Mouse (Mus musculus): ENCODE measurements around the gene Pyy. TPM values are rescaled to one million over a fixed set of nuclear protein-coding genes. Genes with fewer than 3 reads are reported as not detected.

Pyy gene
- polyA plus RNA-seq, 1 experiment from 2014 or later: not detected

DNA sequence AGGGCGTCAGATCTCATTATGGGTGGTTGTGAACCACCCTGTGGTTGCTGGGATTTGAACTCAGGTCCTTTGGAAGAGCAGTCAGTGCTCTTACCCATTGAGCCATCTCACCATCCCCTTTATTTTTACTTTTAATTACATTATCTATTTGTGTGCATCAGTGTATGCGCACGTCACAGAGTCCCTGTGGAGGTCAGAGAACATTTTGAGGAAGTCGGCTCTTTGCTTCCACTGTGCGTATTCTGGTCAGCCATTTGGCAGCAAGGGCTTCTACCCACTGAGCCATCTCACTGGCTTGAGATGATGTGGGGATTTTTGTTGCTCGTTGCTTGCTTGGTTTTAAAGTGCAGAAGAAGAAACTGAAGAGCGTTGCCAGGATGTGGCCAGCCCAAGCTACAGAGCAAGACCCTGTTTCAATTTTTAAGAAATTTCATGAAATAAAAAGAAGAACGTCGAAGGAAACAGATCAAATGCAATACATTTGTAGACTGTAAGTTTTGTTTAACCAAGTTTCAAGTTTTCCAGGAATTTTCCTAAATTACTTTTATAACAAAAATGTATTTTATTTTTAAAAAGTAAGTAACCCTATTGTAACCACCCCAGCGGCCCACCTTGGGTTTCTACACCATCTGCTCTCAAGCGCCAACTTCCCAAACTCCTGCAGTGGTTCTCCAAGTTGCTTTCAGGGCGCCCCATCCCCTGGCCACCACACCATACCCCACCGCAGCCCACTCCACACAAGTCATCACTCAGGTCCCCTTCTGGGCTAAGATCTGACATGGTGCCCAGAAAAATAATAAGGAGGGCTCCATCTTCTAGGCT, 30.2 kb upstream of the Pyy start:
- no peak overlapping the region for H3K27ac ChIP-seq
- peak overlapping the region; percentile 32 for H3K4me3 ChIP-seq (replicated peaks)

DNA sequence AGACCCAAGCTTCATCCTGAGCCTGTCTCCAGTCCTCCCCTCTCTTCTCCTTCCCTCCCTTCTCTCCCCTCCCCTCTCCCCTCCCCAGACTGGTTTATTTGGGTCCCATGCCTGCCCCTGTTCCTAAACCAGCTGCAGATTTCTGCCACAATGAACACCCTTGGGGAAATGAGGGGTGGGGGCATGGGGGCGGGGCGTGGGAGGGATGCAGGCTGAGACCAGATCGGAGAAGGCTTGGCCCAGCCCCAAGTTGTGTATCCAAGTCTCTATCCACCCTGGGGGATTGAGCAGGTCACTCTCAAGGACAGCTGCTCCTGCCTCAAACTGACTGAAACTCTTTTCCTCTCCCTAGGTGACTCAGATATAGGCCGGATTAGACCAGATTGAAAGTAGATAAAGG, 26.9 kb upstream of the Pyy start:
- Histone ChIP-seq H3K27me3 (peaks cover 12% of the 10 kb centered on the region), H3K36me3 (no peaks in the 10 kb centered on the region), H3K9ac (no peak overlapping the region), H3K27ac (no peak overlapping the region), H3K4me2 (no peak overlapping the region), H3K4me1 (0 out of 2 replicates have a peak, but pooled peaks cover 20% of the 10 kb centered on the region), H3K9me3 (replicated peaks) (no peaks in the 10 kb centered on the region), H3K4me3 (replicated peaks) (no peak overlapping the region)
- WGBS: 34% methylated on average over 4 of the region's 4 CpGs
- no peak for ATAC-seq (replicated peaks; ENCODE audit: low FRiP score)

More for the DNA sequence above, 30.2 kb upstream of the Pyy start:
- ATAC-seq (replicated peaks; ENCODE audit: low FRiP score): no peak
- H3K9ac ChIP-seq: 0 out of 2 replicates have a peak overlapping the region, but pooled peaks have one; percentile 36
- 45% methylated on average over 13 of the region's 13 CpGs for WGBS
- H3K4me2 ChIP-seq: peak overlapping the region; percentile 67
- no peaks in the 10 kb centered on the region for H3K36me3 ChIP-seq
- H3K9me3 ChIP-seq (replicated peaks): no peaks in the 10 kb centered on the region
- H3K4me1 ChIP-seq: 0 out of 2 replicates have a peak, but pooled peaks cover 24% of the 10 kb centered on the region
- H3K27me3 ChIP-seq: peaks cover 20% of the 10 kb centered on the region

DNA sequence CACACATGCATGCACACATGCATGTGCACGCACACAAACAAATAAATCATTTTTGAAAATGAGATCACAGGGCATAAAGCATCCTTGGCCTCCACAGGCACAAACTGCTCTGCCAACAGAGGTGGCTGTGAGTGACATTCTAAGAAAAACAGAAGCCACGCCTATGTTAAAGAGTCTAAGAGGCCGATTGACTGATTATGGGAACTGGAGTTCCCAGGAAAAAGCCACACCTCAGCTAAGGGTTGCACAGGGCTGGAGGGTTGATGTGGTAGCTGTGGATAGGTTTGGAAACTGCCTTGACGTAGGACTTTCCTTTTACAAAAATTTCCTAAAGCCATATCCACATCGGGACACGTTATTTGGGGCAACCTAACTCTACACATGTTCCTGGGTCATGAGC, 9.8 kb upstream of the Pyy start:
- H3K9me3 ChIP-seq (replicated peaks): no peaks in the 10 kb centered on the region
- H3K4me2 ChIP-seq: no peak overlapping the region
- peaks cover 5% of the 10 kb centered on the region for H3K27me3 ChIP-seq
- no peaks in the 10 kb centered on the region for H3K4me1 ChIP-seq
- H3K9ac ChIP-seq: no peak overlapping the region
- WGBS: 77% methylated on average over 6 of the region's 6 CpGs
- no peak for ATAC-seq (replicated peaks; ENCODE audit: low FRiP score)
- H3K36me3 ChIP-seq: no peaks in the 10 kb centered on the region
- no peak overlapping the region for H3K27ac ChIP-seq
- no peak overlapping the region for H3K4me3 ChIP-seq (replicated peaks)

DNA sequence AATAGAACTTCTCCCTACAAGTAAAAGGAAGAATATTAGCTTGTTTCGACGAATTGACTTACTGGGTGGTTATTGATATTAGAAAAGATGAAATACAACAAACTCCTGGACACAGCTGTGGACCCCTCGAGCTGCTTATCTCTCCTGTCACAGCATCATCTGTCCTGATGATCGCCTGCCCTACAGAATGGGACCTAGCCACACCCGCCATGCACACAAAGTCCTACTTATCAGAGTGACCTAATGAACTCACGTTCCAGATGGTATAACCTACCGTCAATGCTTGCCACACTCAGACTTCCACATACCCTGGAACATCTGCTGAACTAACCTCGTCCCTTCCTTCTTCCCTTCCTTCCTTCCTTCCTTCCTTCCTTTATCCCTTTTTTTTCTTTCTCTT, 8.6 kb upstream of the Pyy start:
- no peak overlapping the region for H3K4me3 ChIP-seq (replicated peaks)
- no peaks in the 10 kb centered on the region for H3K36me3 ChIP-seq
- no peak overlapping the region for H3K27ac ChIP-seq
- WGBS: 75% methylated on average over 8 of the region's 8 CpGs
- H3K4me1 ChIP-seq: no peaks in the 10 kb centered on the region
- H3K27me3 ChIP-seq: peaks cover 5% of the 10 kb centered on the region
- no peak overlapping the region for H3K4me2 ChIP-seq
- no peak for ATAC-seq (replicated peaks; ENCODE audit: low FRiP score)
- H3K9me3 ChIP-seq (replicated peaks): no peaks in the 10 kb centered on the region
- H3K9ac ChIP-seq: no peak overlapping the region

DNA sequence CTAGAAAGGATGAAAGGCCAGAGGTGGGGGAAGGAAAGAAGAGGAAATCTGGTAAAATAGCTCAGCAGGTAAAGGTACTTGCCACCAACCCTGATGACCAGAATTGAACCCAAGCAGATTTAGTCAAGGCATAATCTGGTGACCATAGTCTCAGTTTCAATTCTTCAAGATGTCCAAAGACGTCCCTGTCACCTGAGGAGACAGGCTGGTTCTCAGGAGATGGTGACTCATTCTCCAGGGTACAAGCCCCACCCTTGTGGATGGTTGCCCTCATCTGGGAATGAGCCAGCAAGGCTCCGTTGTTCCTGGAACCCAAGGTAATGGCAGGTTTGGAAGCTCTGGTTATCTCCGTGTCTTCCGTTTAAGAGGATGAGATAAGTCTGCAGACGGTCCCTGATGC, 3.9 kb upstream of the Pyy start:
- Histone ChIP-seq H3K4me3 (replicated peaks) (no peak overlapping the region), H3K4me2 (no peak overlapping the region), H3K9me3 (replicated peaks) (no peaks in the 10 kb centered on the region), H3K27ac (no peak overlapping the region), H3K27me3 (peaks cover 46% of the 10 kb centered on the region), H3K4me1 (peaks cover 8% of the 10 kb centered on the region; the same call in 1 of the 2 replicates), H3K9ac (no peak overlapping the region), H3K36me3 (no peaks in the 10 kb centered on the region)
- ATAC-seq (replicated peaks; ENCODE audit: low FRiP score): no peak
- WGBS: 77% methylated on average over 5 of the region's 5 CpGs

DNA sequence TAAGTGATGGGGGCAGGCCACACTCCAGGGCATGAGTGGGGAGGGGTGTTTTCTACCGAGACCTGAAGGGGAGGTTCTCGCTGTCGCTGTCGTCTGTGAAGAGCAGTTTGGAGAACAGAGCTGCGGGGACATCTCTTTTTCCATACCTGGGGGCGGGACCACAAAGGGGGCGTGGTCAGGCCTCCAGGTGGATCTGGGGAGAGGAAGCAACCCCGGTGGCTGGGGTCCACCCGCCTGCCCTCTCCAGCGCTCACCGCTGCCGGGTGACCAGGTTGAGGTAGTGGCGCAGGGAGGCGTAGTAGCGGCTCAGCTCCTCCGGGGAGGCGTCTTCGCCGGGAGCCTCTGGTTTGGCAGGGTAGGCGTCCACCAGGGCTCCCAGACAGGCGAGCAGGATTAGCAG, 721 bp downstream of the Pyy start:
- WGBS: under 1% methylated on average over 21 of the region's 21 CpGs
- Histone ChIP-seq H3K9ac (no peak overlapping the region), H3K36me3 (no peaks in the 10 kb centered on the region), H3K4me2 (peak overlapping the region; percentile 47), H3K4me3 (replicated peaks) (peak overlapping the region; percentile 23), H3K4me1 (peaks cover 16% of the 10 kb centered on the region), H3K9me3 (replicated peaks) (no peaks in the 10 kb centered on the region), H3K27me3 (peaks cover 75% of the 10 kb centered on the region), H3K27ac (no peak overlapping the region)
- ATAC-seq (replicated peaks; ENCODE audit: low FRiP score): no peak

DNA sequence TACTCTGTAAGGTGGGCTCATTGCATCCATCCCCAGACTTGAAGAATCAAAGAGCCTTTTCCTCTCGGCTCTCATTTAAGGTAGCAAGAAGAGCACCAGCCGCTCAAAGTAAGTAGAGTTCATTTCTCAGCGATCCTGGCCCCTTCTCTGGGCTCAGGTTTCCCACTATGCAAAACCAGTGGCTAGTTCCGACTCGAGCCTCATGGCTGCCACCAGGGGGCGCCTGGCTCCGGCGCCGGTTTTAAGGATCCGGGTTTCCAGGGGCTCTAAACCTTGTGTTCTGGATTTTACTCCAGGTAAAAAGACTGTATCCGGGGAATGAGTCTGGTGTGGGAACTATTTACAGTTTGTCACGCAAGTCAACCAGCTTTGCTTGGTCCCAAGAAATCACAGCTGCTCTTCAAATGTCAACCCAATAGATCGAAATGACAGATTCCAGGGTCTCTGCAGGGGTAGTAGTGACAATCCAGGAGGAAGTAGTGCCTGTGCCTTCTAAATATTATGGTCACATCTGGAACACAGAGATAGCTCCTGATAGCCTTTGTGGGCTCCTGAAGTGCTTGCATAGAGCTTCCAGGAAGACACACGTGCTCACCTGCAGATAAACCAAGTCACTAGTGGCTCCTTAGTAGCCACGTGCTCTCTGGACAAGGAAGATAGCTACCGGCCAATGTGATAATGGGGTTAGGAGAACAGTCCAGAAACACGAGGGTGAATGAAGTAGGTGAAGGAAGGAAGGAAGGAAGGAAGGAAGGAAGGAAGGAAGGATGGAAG, 5.0 kb downstream of the Pyy start:
- Histone ChIP-seq H3K9me3 (replicated peaks) (no peaks in the 10 kb centered on the region), H3K36me3 (no peaks in the 10 kb centered on the region), H3K4me3 (replicated peaks) (no peak overlapping the region), H3K9ac (no peak overlapping the region), H3K27ac (no peak overlapping the region), H3K4me1 (peaks cover 19% of the 10 kb centered on the region), H3K4me2 (peak overlapping the region; percentile 10; the same call in 1 of the 2 replicates), H3K27me3 (peaks cover 72% of the 10 kb centered on the region)
- ATAC-seq (replicated peaks; ENCODE audit: low FRiP score): no peak
- WGBS: 18% methylated on average over 17 of the region's 17 CpGs

DNA sequence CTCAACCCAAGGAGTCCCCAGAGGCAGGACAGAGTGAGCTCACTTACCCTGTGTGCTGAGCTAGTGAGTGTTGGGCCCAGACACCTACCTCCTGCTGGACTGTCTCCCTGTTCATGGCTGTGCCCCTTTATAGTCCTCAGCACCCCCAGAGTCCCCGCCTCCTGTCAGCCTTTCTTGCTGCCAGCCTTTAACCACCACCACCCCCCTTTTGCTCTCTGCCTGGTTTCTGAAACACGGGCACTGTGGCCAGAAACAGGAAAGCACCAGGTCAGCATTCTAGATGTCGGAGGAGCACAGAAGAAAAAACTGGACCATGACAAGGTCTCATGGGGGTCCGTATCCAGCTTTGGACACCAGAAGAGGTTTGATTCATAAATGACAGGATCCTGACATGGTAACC, 6.4 kb downstream of the Pyy start, which contains the start of gene Ppy:
TSS of gene Ppy (minus strand) at position 101 of the 400 bp plus-strand sequence.
- Histone ChIP-seq H3K9ac (no peak within 1 kb of the TSS), H3K9me3 (replicated peaks) (no peaks in the 10 kb centered on the region), H3K36me3 (no peaks in the 10 kb centered on the region), H3K4me3 (replicated peaks) (no peak within 1 kb of the TSS), H3K27me3 (peaks cover 58% of the 10 kb centered on the region), H3K27ac (no peak within 1 kb of the TSS), H3K4me1 (peaks cover 27% of the 10 kb centered on the region), H3K4me2 (peak within 1 kb of the TSS; percentile 10; the same call in 1 of the 2 replicates)
- WGBS: 77% methylated on average over 4 of the region's 4 CpGs
- ATAC-seq (replicated peaks; ENCODE audit: low FRiP score): no peak

DNA sequence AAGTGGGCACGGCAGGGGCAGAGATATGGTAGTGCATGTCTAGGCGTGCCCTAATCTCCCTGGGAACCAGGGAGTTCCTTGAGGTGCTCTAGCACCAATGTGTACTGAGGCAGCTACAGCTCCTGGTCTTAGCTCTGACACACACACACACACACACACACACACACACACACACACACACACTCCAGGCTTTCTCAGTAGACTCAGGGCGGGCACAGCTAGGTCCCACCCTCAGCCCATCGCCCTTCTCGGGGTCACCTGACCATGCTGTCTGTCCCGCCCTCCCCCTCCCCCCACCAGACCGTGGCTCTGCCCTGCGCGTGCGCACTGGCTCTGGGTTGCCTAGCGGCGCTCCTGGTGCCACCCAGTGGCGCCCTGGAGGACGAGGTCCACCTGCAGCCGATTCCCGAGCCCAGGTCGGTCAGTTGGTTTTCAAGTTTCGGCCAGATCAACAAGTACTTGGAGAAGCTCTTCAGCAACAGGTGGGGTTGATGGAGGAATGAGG, 10.7 kb downstream of the Pyy start:
- H3K4me2 ChIP-seq: peak overlapping the region; percentile 56
- peak overlapping the region; percentile 31 for H3K4me3 ChIP-seq (replicated peaks)
- no peaks in the 10 kb centered on the region for H3K36me3 ChIP-seq
- H3K27ac ChIP-seq: peak overlapping the region; percentile 61; the same call in 1 of the 2 replicates
- no peaks in the 10 kb centered on the region for H3K9me3 ChIP-seq (replicated peaks)
- peak overlapping the region; percentile 5; the same call in 1 of the 2 replicates for H3K9ac ChIP-seq
- peaks cover 28% of the 10 kb centered on the region for H3K27me3 ChIP-seq
- H3K4me1 ChIP-seq: peaks cover 25% of the 10 kb centered on the region
- peak; percentile 91 for ATAC-seq (replicated peaks; ENCODE audit: low FRiP score)
- 6% methylated on average over 18 of the region's 18 CpGs for WGBS

DNA sequence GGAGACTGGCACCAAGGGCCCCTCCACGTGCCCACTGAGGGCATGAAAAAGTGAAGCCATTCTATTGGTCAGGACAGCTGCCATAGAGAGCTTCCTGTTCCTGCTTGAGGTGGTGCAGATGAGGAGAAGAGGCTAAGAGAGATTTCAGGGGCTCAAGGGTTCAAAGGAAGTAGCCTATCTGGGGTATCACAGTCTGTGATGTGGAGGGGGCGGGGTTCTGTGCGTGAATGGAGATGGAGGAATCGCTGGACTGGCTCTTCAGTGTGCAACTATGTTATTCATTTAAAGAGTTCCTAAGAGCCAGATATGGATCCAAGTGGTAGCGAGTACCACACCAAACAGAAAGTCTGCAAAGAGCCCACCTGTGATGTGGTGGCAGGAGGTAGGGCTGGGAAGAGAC, 11.2 kb downstream of the Pyy start:
- WGBS: 62% methylated on average over 5 of the region's 5 CpGs
- 0 out of 2 replicates have a peak, but pooled peaks have one; percentile 11 for ATAC-seq (replicated peaks; ENCODE audit: low FRiP score)
- peak overlapping the region; percentile 61; the same call in 1 of the 2 replicates for H3K27ac ChIP-seq

DNA sequence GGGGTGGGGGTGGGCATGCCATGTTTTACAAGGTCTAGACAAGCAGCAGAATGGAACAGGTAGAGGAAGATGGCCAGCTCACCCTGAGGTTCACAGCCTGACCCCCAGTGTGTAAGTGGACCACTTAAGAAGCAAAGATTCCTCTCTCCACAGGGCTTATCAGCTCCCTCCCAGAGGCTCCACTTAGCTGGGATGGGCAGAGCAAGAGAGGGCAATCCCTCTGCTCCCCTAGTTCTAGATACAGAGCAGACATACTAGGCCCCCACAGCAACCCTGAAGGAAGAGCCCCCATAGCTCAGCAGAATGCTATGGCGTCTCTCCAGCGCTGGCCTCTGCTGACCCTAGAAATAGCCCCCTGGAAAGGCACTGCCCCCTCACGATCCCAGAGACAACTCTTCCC, 12.0 kb downstream of the Pyy start:
- Histone ChIP-seq H3K4me3 (replicated peaks) (no peak overlapping the region), H3K9me3 (replicated peaks) (no peaks in the 10 kb centered on the region), H3K36me3 (no peaks in the 10 kb centered on the region), H3K27me3 (peaks cover 15% of the 10 kb centered on the region), H3K9ac (no peak overlapping the region), H3K4me1 (peaks cover 22% of the 10 kb centered on the region), H3K27ac (no peak overlapping the region), H3K4me2 (no peak overlapping the region)
- 62% methylated on average over 3 of the region's 3 CpGs for WGBS
- ATAC-seq (replicated peaks; ENCODE audit: low FRiP score): no peak

More for the DNA sequence above, 11.2 kb downstream of the Pyy start:
- Histone ChIP-seq H3K4me2 (peak overlapping the region; percentile 56), H3K9me3 (replicated peaks) (no peaks in the 10 kb centered on the region), H3K27me3 (peaks cover 23% of the 10 kb centered on the region), H3K9ac (no peak overlapping the region), H3K36me3 (no peaks in the 10 kb centered on the region), H3K4me3 (replicated peaks) (peak overlapping the region; percentile 31), H3K4me1 (peaks cover 22% of the 10 kb centered on the region)

Measured in kidney, embryonic 15.5 days (tissue).